In genomic region chr13:111850046-111850837, GRCm38 (mm10) we compare ENCODE assay signal across 21 mouse cellular contexts. TPM values are rescaled to one million over a fixed set of nuclear protein-coding genes. Genes with fewer than 3 reads are reported as not detected.
DNase-seq lines count a peak whose midpoint lies in the region; ATAC-seq and TF ChIP-seq lines count a peak whose summit lies in the region.
"Had no signal": no experiment of that assay in that cellular context is flagged by ENCODE, and none has a peak within 500 bp of the region (broad histone marks: within the 10 kb centered on the region; RNA-seq: fewer than 3 reads in every experiment).

No protein-coding gene starts in this region.

- H3K36me3 ChIP-seq in heart, embryonic 10.5 days = no peaks in the 10 kb centered on the region
- H3K36me3 ChIP-seq in liver, embryonic 12.5 days = no peaks in the 10 kb centered on the region
- H3K36me3 ChIP-seq in liver, embryonic 11.5 days (ENCODE audit: control insufficient read depth, insufficient read depth, low read length) = no peaks in the 10 kb centered on the region
- no peaks in the 10 kb centered on the region for H3K36me3 ChIP-seq in liver, embryonic 14.5 days (replicated peaks; ENCODE audit: control insufficient read depth, insufficient read depth, low read depth)
- H3K36me3 ChIP-seq: embryonic facial prominence, embryonic 13.5 days; embryonic facial prominence, embryonic 15.5 days; forebrain, embryonic 15.5 days had no signal

- DNase-seq in heart, embryonic 10.5 days (ENCODE audit: low spot score) = peak; percentile 61
- DNase-seq in heart, postnatal 36 days = no peak
- DNase-seq in liver, embryonic 11.5 days (ENCODE audit: low spot score) = no peak
- DNase-seq in liver, embryonic 14.5 days (ENCODE audit: low read depth in 3 of 3, low spot score in 3 of 3) = no peak
- DNase-seq in left cerebral cortex, adult 8-10 months (ENCODE audit: low spot score in 2 of 2) = no peak
- DNase-seq: adrenal gland, adult 2 months; adrenal gland, postnatal 10 days; adrenal gland, postnatal 25 days; cerebellum, adult 11 months; cerebellum, adult 18-20 months; cerebellum, adult 8-10 months; cerebellum, adult 9-11 months; cerebellum, postnatal 14 days; cerebellum, postnatal 36 days; embryo, embryonic 11 days had no signal

- TF ChIP-seq EP300 in liver, embryonic 14.5 days (IDR thresholded peaks at IDR 0.05; ENCODE audit: low read depth) = no peak

- WGBS in heart, embryonic 10.5 days = 91% methylated on average over 12 of the region's 12 CpGs
- WGBS in liver, embryonic 12.5 days (ENCODE audit: insufficient replicate concordance) = 83% methylated on average over 12 of the region's 12 CpGs
- 88% methylated on average over 12 of the region's 12 CpGs for WGBS in liver, embryonic 11.5 days
- WGBS in liver, embryonic 14.5 days (ENCODE audit: insufficient replicate concordance) = 80% methylated on average over 12 of the region's 12 CpGs

- H3K27ac ChIP-seq in heart, embryonic 10.5 days = no peak overlapping the region
- no peak overlapping the region for H3K27ac ChIP-seq in liver, embryonic 12.5 days
- no peak overlapping the region for H3K27ac ChIP-seq in liver, embryonic 11.5 days (ENCODE audit: low read depth, low read length)
- H3K27ac ChIP-seq in liver, embryonic 14.5 days = no peak overlapping the region
- H3K27ac ChIP-seq: embryonic facial prominence, embryonic 13.5 days; embryonic facial prominence, embryonic 15.5 days; forebrain, embryonic 13.5 days; forebrain, embryonic 15.5 days had no signal

- intact Hi-C loops in heart, postnatal 36 days (cut with DNase I) = no loop called here

- H3K27me3 ChIP-seq in heart, embryonic 10.5 days (ENCODE audit: insufficient read depth, poor library complexity, severe bottlenecking) = no peaks in the 10 kb centered on the region
- 0 out of 2 replicates have a peak, but pooled peaks cover 6% of the 10 kb centered on the region for H3K27me3 ChIP-seq in liver, embryonic 12.5 days (replicated peaks)
- no peaks in the 10 kb centered on the region for H3K27me3 ChIP-seq in liver, embryonic 11.5 days (replicated peaks; ENCODE audit: control insufficient read depth, insufficient read depth, low read length)
- H3K27me3 ChIP-seq in liver, embryonic 14.5 days (ENCODE audit: control insufficient read depth, insufficient read depth, low read length) = no peaks in the 10 kb centered on the region
- H3K27me3 ChIP-seq: embryonic facial prominence, embryonic 13.5 days; embryonic facial prominence, embryonic 15.5 days; forebrain, embryonic 13.5 days; forebrain, embryonic 15.5 days had no signal

- no peak overlapping the region for H3K9ac ChIP-seq in liver, embryonic 12.5 days
- no peak overlapping the region for H3K9ac ChIP-seq in liver, embryonic 11.5 days (ENCODE audit: low read depth, low read length)
- H3K9ac ChIP-seq in liver, embryonic 14.5 days (replicated peaks) = no peak overlapping the region
- H3K9ac ChIP-seq: embryonic facial prominence, embryonic 13.5 days; embryonic facial prominence, embryonic 15.5 days; forebrain, embryonic 13.5 days; forebrain, embryonic 15.5 days had no signal

- H3K9me3 ChIP-seq in heart, embryonic 10.5 days = no peaks in the 10 kb centered on the region
- no peaks in the 10 kb centered on the region for H3K9me3 ChIP-seq in liver, embryonic 12.5 days (replicated peaks)
- no peaks in the 10 kb centered on the region for H3K9me3 ChIP-seq in liver, embryonic 11.5 days (ENCODE audit: control insufficient read depth, low read length)
- no peaks in the 10 kb centered on the region for H3K9me3 ChIP-seq in liver, embryonic 14.5 days (ENCODE audit: control insufficient read depth, low read length)
- H3K9me3 ChIP-seq: embryonic facial prominence, embryonic 13.5 days; embryonic facial prominence, embryonic 15.5 days; forebrain, embryonic 13.5 days; forebrain, embryonic 15.5 days had no signal

- H3K4me2 ChIP-seq in liver, embryonic 12.5 days = no peak overlapping the region
- no peak overlapping the region for H3K4me2 ChIP-seq in liver, embryonic 11.5 days
- H3K4me2 ChIP-seq in liver, embryonic 14.5 days (ENCODE audit: low read depth) = no peak overlapping the region
- H3K4me2 ChIP-seq: embryonic facial prominence, embryonic 13.5 days; embryonic facial prominence, embryonic 15.5 days; forebrain, embryonic 13.5 days; forebrain, embryonic 15.5 days had no signal

- no peak overlapping the region for H3K4me3 ChIP-seq in heart, embryonic 10.5 days
- no peak overlapping the region for H3K4me3 ChIP-seq in liver, embryonic 12.5 days
- H3K4me3 ChIP-seq in liver, embryonic 11.5 days (ENCODE audit: low read depth, low read length) = no peak overlapping the region
- no peak overlapping the region for H3K4me3 ChIP-seq in liver, embryonic 14.5 days (ENCODE audit: insufficient read depth in 1 of 2, low read depth in 2 of 2, low read length in 2 of 2)
- H3K4me3 ChIP-seq: embryonic facial prominence, embryonic 13.5 days; embryonic facial prominence, embryonic 15.5 days; forebrain, embryonic 13.5 days; forebrain, embryonic 15.5 days had no signal

- TF ChIP-seq CTCF in liver, embryonic 14.5 days (IDR thresholded peaks at IDR 0.05; ENCODE audit: low read depth) = no peak

- H3K4me1 ChIP-seq in heart, embryonic 10.5 days = peaks cover 11% of the 10 kb centered on the region
- peaks cover 12% of the 10 kb centered on the region; the same call in 1 of the 2 replicates for H3K4me1 ChIP-seq in liver, embryonic 12.5 days
- H3K4me1 ChIP-seq in liver, embryonic 11.5 days (replicated peaks; ENCODE audit: control insufficient read depth, insufficient read depth, low read length) = no peaks in the 10 kb centered on the region
- peaks cover 0 to 4% of the 10 kb centered on the region in 2 experiments; a peak in 2 of 4 replicates for H3K4me1 ChIP-seq in liver, embryonic 14.5 days (replicated peaks; ENCODE audit: control insufficient read depth in 2 of 2, insufficient read depth in 2 of 2, low read length in 1 of 2)
- H3K4me1 ChIP-seq: forebrain, embryonic 13.5 days; forebrain, embryonic 15.5 days had no signal

- 0 out of 2 replicates have a peak, but pooled peaks have one; percentile 52 for ATAC-seq in liver, embryonic 12.5 days
- no peak for ATAC-seq in liver, embryonic 11.5 days (replicated peaks; ENCODE audit: low FRiP score)
- ATAC-seq in erythroblast, adult 5-6 weeks (replicated peaks; ENCODE audit: low FRiP score, poor library complexity, severe bottlenecking) = peak; percentile 76
- peak; percentile 39; the same call in 1 of the 2 replicates for ATAC-seq in liver, embryonic 14.5 days (ENCODE audit: insufficient read depth)
- ATAC-seq: forebrain, embryonic 13.5 days; forebrain, embryonic 15.5 days had no signal

RNA-seq across cellular contexts. Expression of gene Map3k1, which starts 41.4 kb away (rescaled TPM):
- 13.8 and 16.6 TPM in 2 replicates for polyA plus RNA-seq in heart, embryonic 10.5 days (2016; fragmentation: Nextera tagmentation; extraction: Ambion mirVana)
- total RNA-seq in heart, postnatal 36 days (2021) = 10 to 100 TPM; 25.9 to 27.9 TPM
- 16.8 and 17.0 TPM in 2 replicates for polyA plus RNA-seq in liver, embryonic 12.5 days (2016; fragmentation: Nextera tagmentation; extraction: Ambion mirVana)
- polyA plus RNA-seq in liver, embryonic 11.5 days (2014; fragmentation: Nextera tagmentation; extraction: Ambion mirVana) = 19.8 and 20.6 TPM in 2 replicates
- total RNA-seq in erythroblast, adult 5-6 weeks (2015; ENCODE audit: low replicate concordance) = 29.0 and 36.7 TPM in 2 replicates
- 40.0 and 79.6 TPM in 2 replicates for total RNA-seq in erythroblast, adult 5-6 weeks (2017; ENCODE audit: low replicate concordance)
- 3.8 and 5.9 TPM in 2 replicates for polyA plus RNA-seq in liver, embryonic 14.5 days (2012; rRNA removed)
- 13.3 and 14.5 TPM in 2 replicates for polyA plus RNA-seq in liver, embryonic 14.5 days (2014; fragmentation: Nextera tagmentation; extraction: Ambion mirVana)
- total RNA-seq in left cerebral cortex, adult 8-10 months (2022) = 10 to 100 TPM in 3 of 4 experiments, 1 to 10 TPM in 1; 8.5 to 13.2 (median 12.0) TPM
